26 mouse cellular contexts compared by ENCODE assay signal in the genomic region with DNA sequence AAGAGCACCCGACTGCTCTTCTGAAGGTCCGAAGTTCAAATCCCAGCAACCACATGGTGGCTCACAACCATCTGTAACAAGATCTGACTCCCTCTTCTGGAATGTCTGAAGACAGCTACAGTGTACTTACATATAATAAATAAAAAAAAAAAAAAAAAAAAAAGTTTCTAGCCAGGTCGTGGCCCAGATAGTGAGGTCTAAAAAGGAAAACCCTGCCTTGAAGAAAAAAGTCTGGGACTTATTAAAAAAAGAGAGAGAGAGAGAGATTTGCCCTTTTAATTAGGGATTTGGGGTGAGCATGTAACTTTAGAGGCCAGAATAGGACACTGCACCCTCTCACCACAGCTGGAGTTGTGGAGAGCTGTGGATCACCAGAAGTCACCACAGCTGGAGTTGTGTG. TPM values are rescaled to one million over a fixed set of nuclear protein-coding genes. Genes with fewer than 3 reads are reported as not detected.
"Had no signal": no experiment of that assay in that cellular context is flagged by ENCODE, and none has a peak within 500 bp of the region (broad histone marks: within the 10 kb centered on the region; RNA-seq: fewer than 3 reads in every experiment).

No protein-coding gene starts in this region.

RNA-seq across cellular contexts. Expression of gene Lctl, which starts 53.0 kb away (rescaled TPM):
- total RNA-seq: heart, postnatal 25 days; heart, postnatal 36 days; hematopoietic stem cell, adult 5-6 weeks; hindbrain, postnatal 0 days; layer of hippocampus, adult 18-20 months; layer of hippocampus, adult 2 months; layer of hippocampus, postnatal 10 days; layer of hippocampus, postnatal 14 days; layer of hippocampus, postnatal 25 days; layer of hippocampus, postnatal 36 days; left cerebral cortex, adult 18-20 months; left cerebral cortex, adult 2 months had no signal
- polyA plus RNA-seq: heart, embryonic 11.5 days; heart, embryonic 12.5 days; heart, embryonic 13.5 days; heart, embryonic 14.5 days; heart, embryonic 16.5 days; heart, postnatal 0 days; hindbrain, embryonic 10.5 days; hindbrain, embryonic 11.5 days; hindbrain, embryonic 12.5 days; hindbrain, embryonic 14.5 days; hindbrain, embryonic 15.5 days; hindbrain, embryonic 16.5 days; hindbrain, postnatal 0 days; inflammation-experienced regulatory T-cells, adult 6 months; intestine, embryonic 14.5 days had no signal
